Mouse (Mus musculus): ENCODE data around the gene Uso1. TPM values are rescaled to one million over a fixed set of nuclear protein-coding genes. Genes with fewer than 3 reads are reported as not detected.

Gene Uso1
- polyA plus RNA-seq, 1 experiment from 2014 or later: 26.7 TPM

- no peaks in the 10 kb centered on the region for H3K27me3 ChIP-seq (ENCODE audit: control insufficient read depth, insufficient read depth, low read length)
- H3K9ac ChIP-seq (ENCODE audit: low read depth, low read length): no peak overlapping the region
- no peaks in the 10 kb centered on the region for H3K36me3 ChIP-seq (ENCODE audit: control insufficient read depth, insufficient read depth, low read length)
- no peaks in the 10 kb centered on the region for H3K4me1 ChIP-seq (ENCODE audit: control insufficient read depth, insufficient read depth, low read length)
- WGBS (ENCODE audit: insufficient replicate concordance): 83% methylated on average over 9 of the region's 9 CpGs
- H3K9me3 ChIP-seq (replicated peaks; ENCODE audit: control insufficient read depth, low read length): no peaks in the 10 kb centered on the region; the same call in 1 of the 2 replicates
- no peak overlapping the region for H3K4me2 ChIP-seq
- no peak for ATAC-seq (replicated peaks; ENCODE audit: insufficient number of reproducible peaks, low FRiP score, low TSS enrichment)
- no peak overlapping the region for H3K27ac ChIP-seq (ENCODE audit: low read depth, low read length)
- no peak overlapping the region for H3K4me3 ChIP-seq (ENCODE audit: low read depth, low read length)
These were observed 107.7 kb downstream of the Uso1 start for GRCm38 (mm10) chr5:92245483-92245882.

- H3K27ac ChIP-seq (ENCODE audit: low read depth, low read length): no peak overlapping the region
- no peak overlapping the region for H3K9ac ChIP-seq (ENCODE audit: low read depth, low read length)
- no peak overlapping the region for H3K4me3 ChIP-seq (ENCODE audit: low read depth, low read length)
- H3K4me1 ChIP-seq (ENCODE audit: control insufficient read depth, insufficient read depth, low read length): no peaks in the 10 kb centered on the region
- no peak for ATAC-seq (replicated peaks; ENCODE audit: insufficient number of reproducible peaks, low FRiP score, low TSS enrichment)
- H3K9me3 ChIP-seq (replicated peaks; ENCODE audit: control insufficient read depth, low read length): no peaks in the 10 kb centered on the region; the same call in 1 of the 2 replicates
- H3K27me3 ChIP-seq (ENCODE audit: control insufficient read depth, insufficient read depth, low read length): no peaks in the 10 kb centered on the region
- 78% methylated on average over 11 of the region's 11 CpGs for WGBS (ENCODE audit: insufficient replicate concordance)
- H3K36me3 ChIP-seq (ENCODE audit: control insufficient read depth, insufficient read depth, low read length): no peaks in the 10 kb centered on the region
- H3K4me2 ChIP-seq: no peak overlapping the region
These were observed 110.9 kb downstream of the Uso1 start for GRCm38 (mm10) chr5:92248614-92249013.

- Histone ChIP-seq H3K4me2 (no peak overlapping the region), H3K27ac (ENCODE audit: low read depth, low read length) (no peak overlapping the region), H3K4me3 (ENCODE audit: low read depth, low read length) (no peak overlapping the region), H3K9me3 (replicated peaks; ENCODE audit: control insufficient read depth, low read length) (no peaks in the 10 kb centered on the region; the same call in 1 of the 2 replicates), H3K9ac (ENCODE audit: low read depth, low read length) (no peak overlapping the region), H3K36me3 (ENCODE audit: control insufficient read depth, insufficient read depth, low read length) (no peaks in the 10 kb centered on the region), H3K4me1 (ENCODE audit: control insufficient read depth, insufficient read depth, low read length) (no peaks in the 10 kb centered on the region), H3K27me3 (ENCODE audit: control insufficient read depth, insufficient read depth, low read length) (no peaks in the 10 kb centered on the region)
- WGBS (ENCODE audit: insufficient replicate concordance): 82% methylated on average over 6 of the region's 6 CpGs
- ATAC-seq (replicated peaks; ENCODE audit: insufficient number of reproducible peaks, low FRiP score, low TSS enrichment): no peak
These were observed 114.3 kb downstream of the Uso1 start for GRCm38 (mm10) chr5:92252031-92252430.

Other genes with a start within 250 kb of the Uso1 start
- gene Rchy1, start 174.9 kb upstream of the Uso1 start, polyA plus RNA-seq (2014; fragmentation: Nextera tagmentation; extraction: Ambion mirVana): 42.7 and 45.4 TPM in 2 replicates
- gene Odaph, start 150.5 kb upstream of the Uso1 start, polyA plus RNA-seq (2014; fragmentation: Nextera tagmentation; extraction: Ambion mirVana): not detected in 2 replicates
- 1.00 and 1.1 TPM in 2 replicates for gene Cdkl2, start 94.1 kb upstream of the Uso1 start, polyA plus RNA-seq (2014; fragmentation: Nextera tagmentation; extraction: Ambion mirVana)
- 177 and 181 TPM in 2 replicates for gene G3bp2, start 54.2 kb upstream of the Uso1 start, polyA plus RNA-seq (2014; fragmentation: Nextera tagmentation; extraction: Ambion mirVana)
- gene U90926, start 77.5 kb downstream of the Uso1 start, polyA plus RNA-seq (2014; fragmentation: Nextera tagmentation; extraction: Ambion mirVana): not detected in 2 replicates
- 0.26 TPM in 1 of 2 replicates, not detected in the other for gene Ppef2, start 118.3 kb downstream of the Uso1 start, polyA plus RNA-seq (2014; fragmentation: Nextera tagmentation; extraction: Ambion mirVana)
- gene Naaa, start 140.2 kb downstream of the Uso1 start, polyA plus RNA-seq (2014; fragmentation: Nextera tagmentation; extraction: Ambion mirVana): 6.9 and 8.4 TPM in 2 replicates
- 24.7 and 30.5 TPM in 2 replicates for gene Sdad1, start 172.5 kb downstream of the Uso1 start, polyA plus RNA-seq (2014; fragmentation: Nextera tagmentation; extraction: Ambion mirVana)
- gene Cxcl9, start 190.1 kb downstream of the Uso1 start, polyA plus RNA-seq (2014; fragmentation: Nextera tagmentation; extraction: Ambion mirVana): not detected in 2 replicates
- 37.0 and 37.6 TPM in 2 replicates for gene Art3, start 193.9 kb downstream of the Uso1 start, polyA plus RNA-seq (2014; fragmentation: Nextera tagmentation; extraction: Ambion mirVana)
- gene Cxcl10, start 211.0 kb downstream of the Uso1 start, polyA plus RNA-seq (2014; fragmentation: Nextera tagmentation; extraction: Ambion mirVana): 0.72 TPM in 1 of 2 replicates, not detected in the other

Measured in heart, embryonic 11.5 days (tissue).